Mouse (Mus musculus) cerebellum, postnatal 25 days (tissue): Measurements from ENCODE around the gene Olfr744.
"Not testable (repeated sequence)": the region's sequence is repeated elsewhere in the genome, so short reads cannot be mapped to it uniquely, and the experiment has no call there.

Experiments used
- DNase-seq, 2 experiments: peaks; one replicate each; pipeline ENCODE4 v3.0.0; 2021; ENCODE audit warnings: mixed read lengths in 2 of 2

Gene Olfr744

GRCm38 (mm10) chr14:50614579-50614978, at the start of gene Olfr744:
TSS of gene Olfr744 (plus strand) at chr14:50614879.
- DNase-seq: no peak

- not testable (repeated sequence) for DNase-seq
Observed at GRCm38 (mm10) chr14:50573056-50573455, 41.6 kb upstream of the Olfr744 start.

- DNase-seq: no peak
Observed at GRCm38 (mm10) chr14:50639088-50639487, 24.4 kb downstream of the Olfr744 start, which contains the start of gene Olfr745. TSS of gene Olfr745 (plus strand) at chr14:50639388.

GRCm38 (mm10) chr14:50646783-50647182, 32.1 kb downstream of the Olfr744 start, which contains the start of gene Olfr746:
TSS of gene Olfr746 (plus strand) at chr14:50647083.
- DNase-seq: no peak
